ENCODE assay signal across 8 mouse cellular contexts in the genomic region with DNA sequence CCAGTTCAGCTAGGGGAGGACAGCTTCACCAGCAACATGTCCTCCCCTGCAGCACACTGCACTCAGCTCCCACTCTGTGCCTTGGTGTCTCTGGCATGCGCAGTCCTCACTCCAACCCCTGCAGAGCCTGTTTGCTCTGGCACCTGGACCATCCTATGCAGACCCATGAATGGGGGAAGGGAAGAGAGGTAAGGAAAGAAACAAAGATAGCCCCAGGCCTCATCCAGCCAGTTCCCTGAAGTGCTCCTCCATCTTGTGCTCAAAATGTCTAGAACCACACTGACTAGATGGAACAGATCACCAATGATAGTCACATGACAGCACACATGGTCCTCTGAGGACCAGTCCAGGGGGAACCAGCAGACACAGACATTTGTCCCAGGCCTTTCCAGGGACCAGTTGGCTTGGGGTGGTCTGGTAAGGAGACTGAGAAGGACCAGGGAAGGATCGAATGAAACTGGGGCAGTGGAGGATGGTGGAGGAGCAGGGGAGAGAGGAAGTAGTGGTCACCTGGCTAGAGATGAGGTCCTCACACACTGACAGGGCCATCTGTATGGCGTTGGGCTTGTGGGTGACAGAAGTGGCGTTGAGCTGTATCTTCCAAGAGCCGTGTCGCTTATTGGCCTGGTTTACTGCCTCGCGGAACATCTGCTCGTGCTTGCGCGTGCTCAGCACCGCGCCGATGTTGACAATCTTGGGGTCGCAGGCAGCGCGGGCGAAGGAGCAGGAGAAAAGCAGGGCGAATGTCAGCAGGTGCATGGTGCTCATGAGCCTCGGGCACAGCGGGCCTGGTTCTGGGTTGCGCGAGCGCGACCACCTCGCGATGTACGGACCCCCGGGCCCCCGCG. TPM values are rescaled to one million over a fixed set of nuclear protein-coding genes. Genes with fewer than 3 reads are reported as not detected.
DNase-seq lines count a peak whose midpoint lies in the region; ATAC-seq lines count a peak whose summit lies in the region.

No protein-coding gene starts in this region.

- no peaks in the 10 kb centered on the region for H3K9me3 ChIP-seq in liver, embryonic 11.5 days (ENCODE audit: control insufficient read depth, low read length)
- no peaks in the 10 kb centered on the region for H3K9me3 ChIP-seq in hindbrain, embryonic 11.5 days (ENCODE audit: control insufficient read depth, low read length)
- H3K9me3 ChIP-seq in midbrain, embryonic 11.5 days (ENCODE audit: control insufficient read depth, low read length) = no peaks in the 10 kb centered on the region

- no peak for DNase-seq in liver, embryonic 11.5 days (ENCODE audit: low spot score)
- no peak for DNase-seq in liver
- DNase-seq in cerebellum, postnatal 14 days = peak; percentile 66 to 73
- peak; percentile 7 for DNase-seq in hindbrain, embryonic 11.5 days (ENCODE audit: low spot score)
- peak; percentile 88 for DNase-seq in midbrain, embryonic 11.5 days (ENCODE audit: low spot score, missing footprints)
- no peak for DNase-seq in urinary bladder, postnatal 25 days (ENCODE audit: low spot score)
- DNase-seq in gastrocnemius, adult 18-20 months (ENCODE audit: low spot score) = no peak

- peak overlapping the region; percentile 34 for H3K4me3 ChIP-seq in liver, embryonic 11.5 days (ENCODE audit: low read depth, low read length)
- H3K4me3 ChIP-seq in hindbrain, embryonic 11.5 days (ENCODE audit: low read depth, low read length) = peak overlapping the region; percentile 35
- peak overlapping the region; percentile 28 for H3K4me3 ChIP-seq in midbrain, embryonic 11.5 days (ENCODE audit: low read depth, low read length)

- no peak overlapping the region for H3K27ac ChIP-seq in liver, embryonic 11.5 days (ENCODE audit: low read depth, low read length)
- no peak overlapping the region for H3K27ac ChIP-seq in hindbrain, embryonic 11.5 days (ENCODE audit: low read depth, low read length)
- no peak overlapping the region for H3K27ac ChIP-seq in midbrain, embryonic 11.5 days (ENCODE audit: low read depth, low read length)

- H3K4me2 ChIP-seq in liver, embryonic 11.5 days = peak overlapping the region; percentile 58
- peak overlapping the region; percentile 61 for H3K4me2 ChIP-seq in hindbrain, embryonic 11.5 days (replicated peaks; ENCODE audit: low read depth, low read length)
- peak overlapping the region; percentile 49 for H3K4me2 ChIP-seq in midbrain, embryonic 11.5 days

- H3K27me3 ChIP-seq in liver, embryonic 11.5 days (replicated peaks; ENCODE audit: control insufficient read depth, insufficient read depth, low read length) = peaks cover 65% of the 10 kb centered on the region
- H3K27me3 ChIP-seq in hindbrain, embryonic 11.5 days (ENCODE audit: control insufficient read depth, insufficient read depth, low read length) = peaks cover 44% of the 10 kb centered on the region
- H3K27me3 ChIP-seq in midbrain, embryonic 11.5 days (ENCODE audit: control insufficient read depth, insufficient read depth, low read length) = peaks cover 29% of the 10 kb centered on the region

- H3K4me1 ChIP-seq in liver, embryonic 11.5 days (replicated peaks; ENCODE audit: control insufficient read depth, insufficient read depth, low read length) = no peaks in the 10 kb centered on the region
- H3K4me1 ChIP-seq in hindbrain, embryonic 11.5 days (replicated peaks; ENCODE audit: control insufficient read depth, insufficient read depth, low read length) = no peaks in the 10 kb centered on the region
- H3K4me1 ChIP-seq in midbrain, embryonic 11.5 days (ENCODE audit: control insufficient read depth, insufficient read depth, low read length) = no peaks in the 10 kb centered on the region

- H3K36me3 ChIP-seq in liver, embryonic 11.5 days (ENCODE audit: control insufficient read depth, insufficient read depth, low read length) = no peaks in the 10 kb centered on the region
- no peaks in the 10 kb centered on the region for H3K36me3 ChIP-seq in hindbrain, embryonic 11.5 days (ENCODE audit: control insufficient read depth, insufficient read depth, low read length)
- no peaks in the 10 kb centered on the region for H3K36me3 ChIP-seq in midbrain, embryonic 11.5 days (ENCODE audit: control insufficient read depth, insufficient read depth, low read length)

- ATAC-seq in liver, embryonic 11.5 days (replicated peaks; ENCODE audit: low FRiP score) = no peak
- peak; percentile 25; the same call in 1 of the 2 replicates for ATAC-seq in hindbrain, embryonic 11.5 days (ENCODE audit: low FRiP score)
- ATAC-seq in midbrain, embryonic 11.5 days (ENCODE audit: low FRiP score) = peak; percentile 11; the same call in 1 of the 2 replicates
- ATAC-seq in activated CD4-positive, CD25-positive, alpha-beta regulatory T cell, adult 4 months = no peak

- no peak overlapping the region for H3K9ac ChIP-seq in liver, embryonic 11.5 days (ENCODE audit: low read depth, low read length)
- 0 out of 2 replicates have a peak overlapping the region, but pooled peaks have one; percentile 23 for H3K9ac ChIP-seq in hindbrain, embryonic 11.5 days (ENCODE audit: low read depth, low read length)
- no peak overlapping the region for H3K9ac ChIP-seq in midbrain, embryonic 11.5 days (ENCODE audit: low read length)

- WGBS in liver, embryonic 11.5 days = 7% methylated on average over 31 of the region's 31 CpGs
- 7% methylated on average over 28 of the region's 31 CpGs for WGBS in hindbrain, embryonic 11.5 days
- 7% methylated on average over 31 of the region's 31 CpGs for WGBS in midbrain, embryonic 11.5 days

RNA-seq across cellular contexts. Expression of a gene that starts 0.6 kb away (rescaled TPM):
- 1.0 and 1.6 TPM in 2 replicates for polyA plus RNA-seq in liver, embryonic 11.5 days (2014; fragmentation: Nextera tagmentation; extraction: Ambion mirVana)
- polyA plus RNA-seq in hindbrain, embryonic 11.5 days (2014; fragmentation: Nextera tagmentation; extraction: Ambion mirVana) = 3.6 and 3.9 TPM in 2 replicates
- polyA plus RNA-seq in midbrain, embryonic 11.5 days (2014; fragmentation: Nextera tagmentation; extraction: Ambion mirVana) = 2.4 and 2.6 TPM in 2 replicates
- polyA plus RNA-seq in activated CD4-positive, CD25-positive, alpha-beta regulatory T cell, adult 4 months (2017; shearing (Covaris generic)) = not detected
- not detected for total RNA-seq in gastrocnemius, adult 18-20 months (2021)

RNA-seq across cellular contexts. Expression of a gene that starts 13.8 kb away (rescaled TPM):
- polyA plus RNA-seq in liver, embryonic 11.5 days (2014; fragmentation: Nextera tagmentation; extraction: Ambion mirVana) = 48.3 and 62.9 TPM in 2 replicates
- 86.7 and 133 TPM in 2 replicates for polyA plus RNA-seq in hindbrain, embryonic 11.5 days (2014; fragmentation: Nextera tagmentation; extraction: Ambion mirVana)
- 87.2 and 88.1 TPM in 2 replicates for polyA plus RNA-seq in midbrain, embryonic 11.5 days (2014; fragmentation: Nextera tagmentation; extraction: Ambion mirVana)
- 10 to 100 TPM; 19.7 to 23.2 TPM for polyA plus RNA-seq in activated CD4-positive, CD25-positive, alpha-beta regulatory T cell, adult 4 months (2017; shearing (Covaris generic))
- 10 to 100 TPM; 14.0 to 15.2 TPM for total RNA-seq in gastrocnemius, adult 18-20 months (2021)

RNA-seq across cellular contexts. Expression of a gene that starts 28.6 kb away (rescaled TPM):
- polyA plus RNA-seq in liver, embryonic 11.5 days (2014; fragmentation: Nextera tagmentation; extraction: Ambion mirVana) = not detected in 2 replicates
- polyA plus RNA-seq in hindbrain, embryonic 11.5 days (2014; fragmentation: Nextera tagmentation; extraction: Ambion mirVana) = not detected in 2 replicates
- polyA plus RNA-seq in midbrain, embryonic 11.5 days (2014; fragmentation: Nextera tagmentation; extraction: Ambion mirVana) = not detected in 2 replicates
- not detected for polyA plus RNA-seq in activated CD4-positive, CD25-positive, alpha-beta regulatory T cell, adult 4 months (2017; shearing (Covaris generic))
- total RNA-seq in gastrocnemius, adult 18-20 months (2021) = not detected

RNA-seq across cellular contexts. Expression of a gene that starts 30.4 kb away (rescaled TPM):
- not detected in 2 replicates for polyA plus RNA-seq in liver, embryonic 11.5 days (2014; fragmentation: Nextera tagmentation; extraction: Ambion mirVana)
- polyA plus RNA-seq in hindbrain, embryonic 11.5 days (2014; fragmentation: Nextera tagmentation; extraction: Ambion mirVana) = not detected in 2 replicates
- polyA plus RNA-seq in midbrain, embryonic 11.5 days (2014; fragmentation: Nextera tagmentation; extraction: Ambion mirVana) = not detected in 2 replicates
- polyA plus RNA-seq in activated CD4-positive, CD25-positive, alpha-beta regulatory T cell, adult 4 months (2017; shearing (Covaris generic)) = not detected
- total RNA-seq in gastrocnemius, adult 18-20 months (2021) = not detected

RNA-seq across cellular contexts. Expression of a gene that starts 37.8 kb away (rescaled TPM):
- polyA plus RNA-seq in liver, embryonic 11.5 days (2014; fragmentation: Nextera tagmentation; extraction: Ambion mirVana) = 17.4 and 18.3 TPM in 2 replicates
- polyA plus RNA-seq in hindbrain, embryonic 11.5 days (2014; fragmentation: Nextera tagmentation; extraction: Ambion mirVana) = 13.4 and 21.3 TPM in 2 replicates
- 15.9 and 16.0 TPM in 2 replicates for polyA plus RNA-seq in midbrain, embryonic 11.5 days (2014; fragmentation: Nextera tagmentation; extraction: Ambion mirVana)
- polyA plus RNA-seq in activated CD4-positive, CD25-positive, alpha-beta regulatory T cell, adult 4 months (2017; shearing (Covaris generic)) = 10 to 100 TPM; 10.3 to 13.9 TPM
- 10 to 100 TPM; 15.2 to 17.9 TPM for total RNA-seq in gastrocnemius, adult 18-20 months (2021)

Comparison
In these comparisons a context has a peak if more than half of its experiments do, and no peak if none do; other contexts are left out.
1. ATAC-seq: peak in hindbrain, embryonic 11.5 days (single experiment) and midbrain, embryonic 11.5 days (single experiment); none in liver, embryonic 11.5 days (single experiment) and activated CD4-positive, CD25-positive, alpha-beta regulatory T cell, adult 4 months (single experiment).
2. DNase-seq: peak in cerebellum, postnatal 14 days (2 of 2), hindbrain, embryonic 11.5 days (single experiment) and midbrain, embryonic 11.5 days (single experiment); none in liver, embryonic 11.5 days (single experiment), liver (single experiment), urinary bladder, postnatal 25 days (single experiment) and gastrocnemius, adult 18-20 months (single experiment).
3. Peak in every context shown above with its lines, with median percentiles within 50 percentile points of each other: H3K4me2 ChIP-seq and H3K4me3 ChIP-seq.